Mouse (Mus musculus) kidney, postnatal 0 days (tissue): ENCODE results near the gene Rps18. TPM values are rescaled to one million over a fixed set of nuclear protein-coding genes. Genes with fewer than 3 reads are reported as not detected.

Experiments used
- ATAC-seq: fragments of 200-750 bp; cut with Nextera tagmentation; replicated peaks from 2 replicates; pipeline ENCODE4 v1.8.0; 2017; ENCODE audit warnings: low read depth, moderate number of reproducible peaks, moderate TSS enrichment, moderate library complexity; ENCODE audit not compliant: low FRiP score
- DNase-seq: peaks from one replicate; pipeline ENCODE4 v3.0.0-alpha.2; 2016; ENCODE audit warnings: low spot score
- H3K27ac ChIP-seq: fragments of 300-500 bp; sonication (generic); 2 replicates; pipeline ENCODE4 v1.5.1; 2014; ENCODE audit warnings: mild to moderate bottlenecking
- H3K27me3 ChIP-seq: fragments of 300-500 bp; sonication (generic); 2 replicates; pipeline ENCODE4 v1.6.1; 2014; ENCODE audit warnings: low read length, mixed read lengths; ENCODE audit not compliant: insufficient read depth
- H3K36me3 ChIP-seq: fragments of 300-500 bp; sonication (generic); 2 replicates; pipeline ENCODE4 v1.6.1; 2014; ENCODE audit warnings: low read length, mixed read lengths; ENCODE audit not compliant: insufficient read depth
- H3K4me1 ChIP-seq: fragments of 300-500 bp; sonication (generic); replicated peaks from 2 replicates; pipeline ENCODE4 v1.6.1; 2014; ENCODE audit warnings: antibody characterized with exemption, low read length, mixed read lengths; ENCODE audit not compliant: insufficient read depth
- H3K4me2 ChIP-seq: fragments of 300-500 bp; sonication (generic); 2 replicates; pipeline ENCODE4 v1.6.1; 2014; ENCODE audit warnings: mild to moderate bottlenecking, low read length, moderate library complexity, mixed read lengths
- H3K4me3 ChIP-seq: fragments of 300-500 bp; sonication (generic); replicated peaks from 2 replicates; pipeline ENCODE4 v1.5.1; 2014; ENCODE audit warnings: low read depth, low read length
- H3K9ac ChIP-seq: fragments of 300-500 bp; sonication (generic); 2 replicates; pipeline ENCODE4 v1.6.1; 2014; ENCODE audit warnings: low read depth, low read length
- H3K9me3 ChIP-seq: fragments of 300-500 bp; sonication (generic); replicated peaks from 2 replicates; pipeline ENCODE4 v1.6.1; 2016; ENCODE audit warnings: low read length, inconsistent platforms, mixed read lengths
- CTCF ChIP-seq: IDR thresholded peaks from 2 replicates; pipeline ENCODE4 v1.5.1; 2016; ENCODE audit warnings: antibody characterized with exemption, low read depth, mild to moderate bottlenecking, moderate library complexity
- WGBS: fragments of 180-500 bp; shearing (Covaris S2); extraction: QIAGEN DNeasy Blood & Tissue Kit; methylation state at CpG from one replicate; pipeline ENCODE4 v1.1.7; 2014; 5-methylcytosine and 5-hydroxymethylcytosine counted together
- polyA plus RNA-seq: library from polyadenylated mRNA; unstranded; fragments of >200 nt; fragmentation: Nextera tagmentation; extraction: Ambion mirVana; gene quantifications from 2 replicates; pipeline ENCODE4 v1.2.1, GENCODE M21; 2015

Rps18 gene
- polyA plus RNA-seq, 1 experiment from 2014 or later: 2,304 TPM

DNA sequence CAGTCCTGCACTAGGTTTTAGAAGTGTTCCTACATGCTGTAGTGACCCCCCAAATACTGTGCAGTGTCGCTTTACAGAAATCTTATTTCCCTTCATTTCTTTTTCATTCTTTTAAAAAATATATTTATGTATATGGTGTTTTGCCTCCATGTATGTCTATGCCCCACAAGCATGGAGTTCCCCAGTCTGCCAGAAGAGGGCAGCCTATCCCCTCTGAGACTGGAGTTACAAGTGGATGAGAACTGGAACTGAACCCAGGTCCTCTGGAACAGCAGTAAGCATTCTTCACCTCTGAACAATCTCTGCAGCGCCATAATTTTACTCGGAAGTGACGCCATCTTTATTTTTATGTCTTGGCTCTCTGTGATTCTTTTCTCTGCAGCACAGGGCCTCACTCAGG, 13.6 kb upstream of the Rps18 start:
- peak; percentile 39; the same call in 1 of the 2 replicates for TF ChIP-seq CTCF
- ATAC-seq (no peak), DNase-seq (no peak)
- Histone ChIP-seq H3K36me3 (peaks cover 9% of the 10 kb centered on the region; the same call in 1 of the 2 replicates), H3K4me2 (no peak overlapping the region), H3K27me3 (no peaks in the 10 kb centered on the region), H3K4me3 (no peak overlapping the region), H3K4me1 (no peaks in the 10 kb centered on the region), H3K27ac (no peak overlapping the region), H3K9me3 (no peaks in the 10 kb centered on the region), H3K9ac (no peak overlapping the region)
- 82% methylated on average over 4 of the region's 4 CpGs for WGBS

GRCm38 (mm10) chr17:33968927-33969326, 13.1 kb upstream of the Rps18 start:
- no peak overlapping the region for H3K27ac ChIP-seq
- no peak overlapping the region for H3K4me2 ChIP-seq
- 32% methylated on average over 5 of the region's 5 CpGs for WGBS
- peak; percentile 56; the same call in 1 of the 2 replicates for TF ChIP-seq CTCF
- peaks cover 9% of the 10 kb centered on the region; the same call in 1 of the 2 replicates for H3K36me3 ChIP-seq
- H3K9me3 ChIP-seq: no peaks in the 10 kb centered on the region
- H3K9ac ChIP-seq: no peak overlapping the region
- DNase-seq (peak; percentile 74), ATAC-seq (peak; percentile 55)
- no peaks in the 10 kb centered on the region for H3K27me3 ChIP-seq
- H3K4me1 ChIP-seq: no peaks in the 10 kb centered on the region
- no peak overlapping the region for H3K4me3 ChIP-seq

- H3K4me3 ChIP-seq: no peak overlapping the region
- H3K9me3 ChIP-seq: no peaks in the 10 kb centered on the region
- no peak overlapping the region for H3K9ac ChIP-seq
- no peaks in the 10 kb centered on the region for H3K4me1 ChIP-seq
- no peak overlapping the region for H3K27ac ChIP-seq
- DNase-seq (peak; percentile 83), ATAC-seq (peak; percentile 56)
- H3K4me2 ChIP-seq: no peak overlapping the region
- WGBS: 3% methylated on average over 9 of the region's 9 CpGs
- no peaks in the 10 kb centered on the region for H3K27me3 ChIP-seq
- peak; percentile 93 for TF ChIP-seq CTCF
- H3K36me3 ChIP-seq: peaks cover 9% of the 10 kb centered on the region; the same call in 1 of the 2 replicates
Observed at GRCm38 (mm10) chr17:33968489-33968888, 12.7 kb upstream of the Rps18 start.

DNA sequence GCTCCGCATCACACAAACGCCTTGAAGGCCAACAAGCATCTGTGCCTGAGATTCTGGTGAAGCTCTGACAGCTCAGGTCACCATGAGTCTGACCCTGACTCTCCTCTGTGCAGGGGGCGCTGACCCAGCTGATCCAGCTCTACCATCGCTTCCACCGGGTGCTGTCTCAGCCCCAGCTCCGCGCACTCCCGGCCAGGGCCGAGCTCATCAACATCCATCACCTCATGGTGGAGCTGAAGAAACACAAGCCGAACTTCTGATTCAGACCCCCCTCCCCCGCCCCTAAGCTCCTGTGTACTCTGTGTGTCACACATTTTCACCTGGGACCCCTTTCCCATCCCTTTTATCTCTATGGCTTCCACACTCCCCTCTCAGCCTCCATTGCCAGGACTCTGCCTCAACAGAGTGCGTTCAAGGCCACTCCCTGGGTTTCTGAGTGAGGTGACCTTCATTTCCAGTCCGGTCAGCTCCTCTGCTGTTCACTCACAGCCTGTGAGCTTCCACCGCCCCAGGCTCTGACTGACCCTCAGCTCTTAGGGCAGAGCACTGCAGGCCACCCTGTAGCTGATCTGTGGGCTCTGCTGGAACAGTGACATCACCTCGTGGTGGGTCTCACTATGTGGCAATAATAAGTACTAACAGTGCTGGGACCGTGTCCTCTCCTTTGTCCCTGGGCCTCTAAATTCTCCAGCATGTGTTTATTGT, 10.2 kb upstream of the Rps18 start:
- Histone ChIP-seq H3K4me2 (no peak overlapping the region), H3K27me3 (no peaks in the 10 kb centered on the region), H3K9me3 (no peaks in the 10 kb centered on the region), H3K9ac (no peak overlapping the region), H3K36me3 (peaks cover 28% of the 10 kb centered on the region), H3K4me3 (no peak overlapping the region), H3K27ac (no peak overlapping the region), H3K4me1 (no peaks in the 10 kb centered on the region)
- no peak for TF ChIP-seq CTCF
- no peak for DNase-seq
- no peak for ATAC-seq
- 85% methylated on average over 16 of the region's 16 CpGs for WGBS

DNA sequence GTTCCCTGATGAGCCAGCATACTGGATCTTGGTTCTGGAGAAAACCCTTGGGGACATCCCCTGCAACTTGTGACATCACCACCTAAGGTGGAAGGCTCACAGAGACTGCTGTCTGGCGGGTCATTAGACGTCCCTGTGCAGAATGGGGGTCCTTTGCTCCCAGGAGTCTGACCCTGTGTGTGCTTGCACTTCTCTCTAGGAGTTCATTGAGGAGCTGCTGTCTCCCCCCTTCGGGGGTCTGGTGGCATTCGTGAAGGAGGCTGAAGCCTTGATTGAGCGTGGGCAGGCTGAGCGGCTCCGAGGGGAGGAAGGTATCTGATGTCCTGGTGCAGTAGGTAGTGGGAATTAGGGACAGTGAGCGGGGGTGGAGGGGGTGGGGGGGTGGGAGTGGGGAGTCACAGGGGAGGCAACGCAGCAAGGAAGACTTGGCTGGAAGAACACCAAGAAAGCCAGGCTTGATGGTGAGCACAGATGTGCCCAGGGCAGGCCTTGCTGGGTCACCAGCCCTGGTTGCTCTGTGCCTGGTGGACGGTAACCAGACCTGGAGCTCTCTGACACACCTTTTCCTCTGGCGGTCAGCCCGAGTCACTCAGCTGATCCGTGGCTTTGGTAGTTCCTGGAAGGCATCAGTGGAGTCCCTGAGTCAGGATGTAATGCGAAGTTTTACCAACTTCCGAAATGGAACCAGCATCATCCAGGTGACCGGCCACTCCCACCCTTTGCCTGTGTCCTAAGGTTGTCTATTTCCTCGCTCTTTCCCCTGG, 9.5 kb upstream of the Rps18 start:
- Histone ChIP-seq H3K27me3 (no peaks in the 10 kb centered on the region), H3K9ac (no peak overlapping the region), H3K4me2 (no peak overlapping the region), H3K4me1 (no peaks in the 10 kb centered on the region), H3K27ac (no peak overlapping the region), H3K36me3 (peaks cover 31% of the 10 kb centered on the region), H3K9me3 (no peaks in the 10 kb centered on the region), H3K4me3 (no peak overlapping the region)
- DNase-seq (no peak), ATAC-seq (no peak)
- WGBS: 81% methylated on average over 17 of the region's 17 CpGs
- no peak for TF ChIP-seq CTCF

DNA sequence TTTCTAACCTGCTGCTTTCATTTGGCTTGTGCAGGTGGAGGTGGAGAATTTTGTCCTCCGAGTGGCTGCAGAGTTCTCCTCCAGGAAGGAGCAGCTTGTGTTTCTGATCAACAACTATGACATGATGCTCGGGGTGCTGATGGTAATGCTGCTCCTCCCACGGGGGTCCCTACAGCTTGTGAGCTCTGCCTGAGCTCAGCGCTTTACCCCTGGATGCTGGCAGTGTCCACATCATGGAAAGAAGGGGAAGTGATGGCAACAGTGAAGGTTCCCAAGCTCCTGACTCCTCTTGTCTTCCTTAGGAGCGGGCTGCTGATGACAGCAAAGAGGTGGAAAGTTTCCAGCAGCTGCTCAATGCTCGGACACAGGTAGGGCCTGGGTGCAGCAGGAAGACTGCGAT, 7.1 kb upstream of the Rps18 start:
- no peak for TF ChIP-seq CTCF
- DNase-seq (no peak), ATAC-seq (no peak)
- H3K4me3 ChIP-seq: no peak overlapping the region
- H3K4me2 ChIP-seq: no peak overlapping the region
- H3K36me3 ChIP-seq: peaks cover 50% of the 10 kb centered on the region
- H3K9ac ChIP-seq: no peak overlapping the region
- H3K9me3 ChIP-seq: no peaks in the 10 kb centered on the region
- H3K4me1 ChIP-seq: no peaks in the 10 kb centered on the region
- H3K27ac ChIP-seq: no peak overlapping the region
- WGBS: 92% methylated on average over 7 of the region's 7 CpGs
- H3K27me3 ChIP-seq: no peaks in the 10 kb centered on the region
